Mouse (Mus musculus) liver, embryonic 11.5 days (tissue): ENCODE results near the gene Osbpl9. TPM values are rescaled to one million over a fixed set of nuclear protein-coding genes. Genes with fewer than 3 reads are reported as not detected.

Experiments used
- ATAC-seq: fragments of 200-750 bp; cut with Nextera tagmentation; replicated peaks from 2 replicates; pipeline ENCODE4 v1.8.0; 2017; ENCODE audit warnings: moderate number of reproducible peaks, mild to moderate bottlenecking, moderate TSS enrichment, moderate library complexity; ENCODE audit not compliant: low FRiP score
- DNase-seq: peaks from one replicate; pipeline ENCODE4 v3.0.0-alpha.2; 2017; ENCODE audit warnings: low spot score
- H3K27ac ChIP-seq: fragments of 300-500 bp; sonication (generic); 2 replicates; pipeline ENCODE4 v1.5.1; 2014; ENCODE audit warnings: mild to moderate bottlenecking, low read depth, low read length, control low read depth
- H3K27me3 ChIP-seq: fragments of 300-500 bp; sonication (generic); replicated peaks from 2 replicates; pipeline ENCODE4 v1.6.1; 2014; ENCODE audit warnings: low read length, mixed read lengths; ENCODE audit not compliant: control insufficient read depth, insufficient read depth
- H3K36me3 ChIP-seq: fragments of 300-500 bp; sonication (generic); 2 replicates; pipeline ENCODE4 v1.6.1; 2014; ENCODE audit warnings: mild to moderate bottlenecking, low read length, moderate library complexity, mixed read lengths; ENCODE audit not compliant: control insufficient read depth, insufficient read depth
- H3K4me1 ChIP-seq: fragments of 300-500 bp; sonication (generic); replicated peaks from 2 replicates; pipeline ENCODE4 v1.6.1; 2014; ENCODE audit warnings: low read length, mixed read lengths; ENCODE audit not compliant: control insufficient read depth, insufficient read depth
- H3K4me2 ChIP-seq: fragments of 300-500 bp; sonication (generic); 2 replicates; pipeline ENCODE4 v1.6.1; 2014; ENCODE audit warnings: mild to moderate bottlenecking, control low read depth, moderate library complexity
- H3K4me3 ChIP-seq: fragments of 300-500 bp; sonication (generic); 2 replicates; pipeline ENCODE4 v1.5.1; 2014; ENCODE audit warnings: low read depth, low read length, control low read depth
- H3K9ac ChIP-seq: fragments of 300-500 bp; sonication (generic); 2 replicates; pipeline ENCODE4 v1.6.1; 2014; ENCODE audit warnings: low read depth, low read length, control low read depth
- H3K9me3 ChIP-seq: fragments of 300-500 bp; sonication (generic); 2 replicates; pipeline ENCODE4 v1.6.1; 2016; ENCODE audit warnings: low read length, inconsistent platforms, mixed read lengths; ENCODE audit not compliant: control insufficient read depth
- WGBS: fragments of 180-500 bp; shearing (Covaris S2); extraction: QIAGEN DNeasy Blood & Tissue Kit; methylation state at CpG from one replicate; pipeline ENCODE4 v1.1.7; 2014; 5-methylcytosine and 5-hydroxymethylcytosine counted together
- microRNA counts: library from miRNA; unstranded; fragments of <30 nt; microRNA quantifications from one replicate; lab custom pipeline; 2015
- microRNA-seq: library from miRNA; unstranded; fragments of <30 nt; microRNA quantifications from one replicate; pipeline ENCODE4, GENCODE M21; 2017; ENCODE audit warnings: borderline number of aligned reads
- polyA plus RNA-seq: library from polyadenylated mRNA; unstranded; fragments of >200 nt; fragmentation: Nextera tagmentation; extraction: Ambion mirVana; gene quantifications from 2 replicates; pipeline ENCODE4 v1.2.1, GENCODE M21; 2014

The Osbpl9 gene
- polyA plus RNA-seq, 1 experiment from 2014 or later, result 40.6 TPM

- DNase-seq (no peak), ATAC-seq (no peak)
- 91% methylated on average over 4 of the region's 4 CpGs for WGBS
- Histone ChIP-seq H3K9me3 (no peaks in the 10 kb centered on the region), H3K4me3 (no peak overlapping the region), H3K4me1 (peaks cover 2% of the 10 kb centered on the region; the same call in 1 of the 2 replicates), H3K27me3 (no peaks in the 10 kb centered on the region), H3K36me3 (peaks cover 7% of the 10 kb centered on the region; the same call in 1 of the 2 replicates), H3K9ac (no peak overlapping the region), H3K4me2 (no peak overlapping the region), H3K27ac (no peak overlapping the region)
These were observed 188.0 kb downstream of the Osbpl9 start for GRCm38 (mm10) chr4:109014091-109014490.

MicroRNA genes within 50 kb of the gene (microRNA counts, 519-probe panel; counts per million panel counts)
- microRNA mmu-miR-761 (lab: Ali Mortazavi, UCI), result not detected

Small RNA genes lying within 50 kb of the gene (microRNA-seq; reads per million reads assigned to microRNA genes)
- not detected for gene Mir761

Other genes starting within 250 kb of the Osbpl9 start
- 41.3 and 45.0 TPM in 2 replicates for gene Nrd1, start 201.6 kb downstream of the Osbpl9 start, polyA plus RNA-seq
- 0.12 TPM in 2 replicates for gene Calr4, start 32.2 kb upstream of the Osbpl9 start, polyA plus RNA-seq
- gene Eps15, start 78.0 kb upstream of the Osbpl9 start, polyA plus RNA-seq, result 70.4 and 79.8 TPM in 2 replicates
- gene Ttc39a, start 204.4 kb upstream of the Osbpl9 start, polyA plus RNA-seq, result 10.9 and 12.0 TPM in 2 replicates